Mouse (Mus musculus) gastrocnemius, postnatal 36 days (tissue): Measurements from ENCODE around the gene Ackr2. TPM values are rescaled to one million over a fixed set of nuclear protein-coding genes. Genes with fewer than 3 reads are reported as not detected.

Experiments used
- DNase-seq, 2 experiments: peaks; one replicate each; pipeline ENCODE4 v3.0.0; 2022
- intact Hi-C: fragments of 180-260 bp; cut with DNase I; formaldehyde crosslinking; loops from one replicate; pipeline ENCODE4 v1.15.1; 2025
- total RNA-seq, 2 experiments: library from RNA; stranded (reverse); gene quantifications; 2 replicates each; pipeline ENCODE4 v1.2.3; 2021

Gene Ackr2
- total RNA-seq, 2 experiments from 2014 or later, result 0.71 to 0.89 TPM

DNA sequence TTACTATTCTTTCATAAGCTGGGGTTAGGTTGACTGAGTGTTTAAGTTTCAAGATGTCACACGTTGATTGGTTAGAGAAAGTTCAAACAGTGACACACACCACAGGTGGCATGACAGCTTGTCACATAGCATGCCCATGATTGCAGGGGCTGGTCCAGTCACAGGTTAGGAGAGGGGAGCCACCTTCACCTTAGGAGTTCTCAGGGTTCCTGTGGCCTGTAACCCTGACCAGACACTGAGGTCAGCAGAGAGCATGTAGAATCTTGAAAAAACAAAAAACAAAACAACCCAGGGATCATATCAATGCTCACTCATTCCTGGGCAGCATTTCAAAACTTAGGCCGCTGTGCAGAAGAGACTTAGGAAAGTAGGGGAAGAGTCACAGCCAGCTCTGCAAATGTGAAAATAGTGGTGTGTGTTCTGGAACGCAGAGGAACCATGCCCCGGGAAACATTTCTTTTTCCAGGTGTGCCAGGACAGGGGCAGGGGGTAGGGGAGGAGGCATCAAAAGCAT is 8.2 kb upstream of the Ackr2 start:
- intact Hi-C loops, result no loop called here
- no peak for DNase-seq

DNA sequence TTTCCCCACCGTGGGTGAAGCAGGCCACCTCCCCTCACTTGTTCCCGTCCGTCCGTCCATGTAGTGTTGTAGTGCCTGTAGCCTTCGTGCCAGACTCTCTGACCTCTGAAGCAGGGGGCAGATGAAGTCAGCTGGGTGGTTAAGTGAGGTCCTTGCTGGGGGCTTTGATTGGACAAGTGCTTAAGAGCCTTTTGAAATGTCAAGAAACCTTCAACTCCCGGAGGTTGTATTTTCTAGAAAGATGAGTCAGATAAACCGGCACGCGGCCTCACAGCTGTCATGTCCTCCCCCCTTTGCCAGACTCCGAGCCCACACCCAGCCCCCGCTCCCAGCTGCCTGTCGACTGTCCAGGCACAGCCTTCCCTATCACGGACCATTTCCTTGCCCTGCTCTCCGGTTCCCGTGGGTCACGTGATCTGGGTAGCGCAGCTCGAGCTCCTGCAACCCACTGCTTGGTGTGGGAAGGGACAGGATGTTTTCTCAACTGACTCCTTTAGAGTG is 7.7 kb upstream of the Ackr2 start:
- intact Hi-C loops, result no loop called here
- peak; percentile 70 to 83 for DNase-seq

- DNase-seq, result no peak
- intact Hi-C loops, result no loop called here
Measured at GRCm38 (mm10) chr9:121891301-121891700, 6.9 kb upstream of the Ackr2 start.

DNA sequence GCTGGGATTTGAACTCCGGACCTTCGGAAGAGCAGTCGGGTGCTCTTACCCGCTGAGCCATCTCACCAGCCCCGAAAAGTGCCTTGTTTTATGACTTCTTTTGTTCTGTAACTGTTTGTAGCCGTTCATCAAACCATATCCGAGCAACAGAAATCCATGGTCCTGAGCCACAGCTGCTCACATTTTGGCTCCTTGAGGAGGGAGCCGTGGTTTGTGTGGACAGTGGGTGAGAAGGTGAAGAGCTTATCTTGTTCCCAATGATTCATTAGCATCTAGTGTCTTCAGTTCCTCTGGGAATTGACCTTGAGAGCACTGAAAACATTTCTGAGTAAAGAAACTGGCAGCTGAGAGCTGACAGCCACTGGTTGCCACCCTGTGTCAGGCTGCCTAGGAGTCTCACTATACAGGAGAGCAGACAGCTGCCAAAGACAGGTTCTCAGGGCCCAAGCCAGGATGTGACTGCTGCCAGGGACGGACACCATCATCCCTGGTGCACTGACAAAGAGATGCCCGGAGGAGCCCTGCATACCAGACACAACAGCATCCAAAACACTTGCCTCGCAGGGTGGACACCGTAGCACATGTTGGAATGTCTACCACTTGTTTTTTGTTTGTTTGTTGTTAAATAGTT is 6.0 kb upstream of the Ackr2 start:
- peak in 1 of 2 experiments; percentile 19 for DNase-seq

DNA sequence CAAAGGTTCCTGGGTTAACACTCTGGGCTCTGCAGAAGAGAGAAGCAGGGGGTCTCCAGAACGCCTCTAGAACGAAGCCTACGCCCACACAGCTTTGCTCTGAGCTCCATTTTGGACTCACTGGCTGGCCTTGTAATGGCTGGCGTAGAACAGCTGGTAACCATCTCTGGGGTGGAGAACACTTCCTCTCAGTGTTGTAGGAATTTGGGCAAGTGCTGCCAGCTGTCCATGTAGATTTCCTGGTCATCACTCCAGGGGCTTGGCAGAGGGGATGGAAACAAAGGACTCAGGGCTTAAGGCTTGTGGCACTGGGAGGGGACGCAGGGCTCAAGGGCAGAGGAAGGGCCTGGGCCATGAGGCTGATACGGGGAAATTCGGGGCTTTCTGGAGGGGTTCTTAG is 3.7 kb upstream of the Ackr2 start:
- DNase-seq, result peak in 1 of 2 experiments; percentile 12
- intact Hi-C loops, result no loop called here

More for the DNA sequence above, 6.0 kb upstream of the Ackr2 start:
- intact Hi-C loops, result no loop called here

DNA sequence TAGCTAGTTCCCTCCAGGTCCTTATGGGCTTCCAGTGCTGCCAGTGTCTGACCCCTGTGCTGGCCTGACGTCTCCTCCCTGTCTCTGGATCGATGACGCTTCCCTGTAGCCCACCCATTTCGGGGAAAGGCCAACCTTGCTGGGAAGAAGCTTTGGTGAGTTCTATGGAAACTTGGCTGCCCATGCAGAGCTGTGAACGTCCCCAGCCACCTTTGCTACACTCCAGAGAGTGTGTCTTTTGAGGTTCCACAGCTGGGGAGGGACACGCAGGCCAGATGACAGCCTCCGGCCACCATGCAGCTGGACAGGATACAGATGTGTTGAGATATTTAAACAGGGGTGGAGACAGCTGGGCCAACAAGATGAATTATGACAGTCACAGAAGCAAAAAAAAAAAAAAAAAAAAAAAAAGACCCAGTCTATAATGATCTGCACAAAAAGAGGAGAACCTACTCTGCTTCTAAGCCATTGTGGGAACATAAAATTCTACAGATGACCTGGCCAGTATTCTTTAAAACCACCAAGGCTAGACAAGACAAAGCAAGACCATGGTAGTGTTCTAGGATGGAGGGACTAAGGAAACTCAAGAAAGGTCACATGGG is 2.7 kb upstream of the Ackr2 start:
- peak in 1 of 2 experiments; percentile 13 for DNase-seq
- intact Hi-C loops, result no loop called here

GRCm38 (mm10) chr9:121896820-121897219 is 1.3 kb upstream of the Ackr2 start:
- intact Hi-C loops, result no loop called here
- DNase-seq, result no peak

DNA sequence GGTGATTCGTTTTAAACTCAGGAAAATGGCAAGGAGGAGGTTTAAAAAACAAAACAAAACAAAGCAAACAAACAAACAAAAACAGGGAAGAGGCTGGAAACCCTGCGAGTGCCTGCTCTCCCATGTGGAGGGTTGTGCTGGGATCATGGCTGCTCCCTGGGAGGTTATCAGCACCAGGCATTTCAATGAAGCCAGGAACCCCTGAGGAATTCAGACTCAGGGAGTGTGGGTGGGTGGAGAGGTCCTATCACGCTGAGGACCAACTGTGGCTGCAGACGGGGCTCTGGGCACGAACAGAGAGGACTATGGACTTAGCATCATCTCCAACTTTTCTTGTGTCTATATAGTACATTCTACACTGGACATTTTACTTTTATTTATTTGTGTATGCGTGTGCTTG is 1.2 kb downstream of the Ackr2 start:
- peak in 1 of 2 experiments; percentile 4 for DNase-seq
- intact Hi-C loops, result no loop called here

DNA sequence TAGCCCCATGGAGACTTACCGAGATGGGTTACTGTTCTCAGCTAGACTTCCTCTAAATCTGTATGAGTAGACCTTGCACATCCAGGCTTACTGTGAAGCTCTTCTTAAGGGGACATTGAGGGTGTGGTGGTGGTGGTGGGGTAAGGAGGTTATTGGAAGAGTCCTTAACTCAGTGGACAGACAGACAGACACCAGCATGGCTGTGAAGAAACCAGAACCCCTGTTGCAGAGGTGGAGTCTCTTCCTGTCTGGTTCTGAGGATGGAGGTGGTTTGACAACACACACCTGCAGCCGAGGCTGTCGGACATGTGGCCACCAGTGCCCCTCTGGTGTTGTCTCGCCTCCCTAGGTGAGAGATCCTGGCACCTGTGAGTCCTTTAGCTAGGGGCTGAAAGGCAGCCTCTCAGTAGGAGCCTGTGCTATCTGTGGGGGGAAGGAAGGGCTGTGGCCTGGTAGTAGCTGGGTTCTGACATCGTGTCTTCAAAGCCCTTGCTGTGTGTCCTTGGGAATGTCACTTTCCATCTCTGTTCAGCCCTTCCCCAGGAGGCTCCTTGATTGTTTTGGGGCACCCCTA is 2.2 kb downstream of the Ackr2 start:
- intact Hi-C loops, result no loop called here
- peak in 1 of 2 experiments; percentile 9 for DNase-seq

- peak in 1 of 2 experiments; percentile 14 for DNase-seq
- intact Hi-C loops, result no loop called here
Measured at GRCm38 (mm10) chr9:121901710-121902700, 3.9 kb downstream of the Ackr2 start.

DNA sequence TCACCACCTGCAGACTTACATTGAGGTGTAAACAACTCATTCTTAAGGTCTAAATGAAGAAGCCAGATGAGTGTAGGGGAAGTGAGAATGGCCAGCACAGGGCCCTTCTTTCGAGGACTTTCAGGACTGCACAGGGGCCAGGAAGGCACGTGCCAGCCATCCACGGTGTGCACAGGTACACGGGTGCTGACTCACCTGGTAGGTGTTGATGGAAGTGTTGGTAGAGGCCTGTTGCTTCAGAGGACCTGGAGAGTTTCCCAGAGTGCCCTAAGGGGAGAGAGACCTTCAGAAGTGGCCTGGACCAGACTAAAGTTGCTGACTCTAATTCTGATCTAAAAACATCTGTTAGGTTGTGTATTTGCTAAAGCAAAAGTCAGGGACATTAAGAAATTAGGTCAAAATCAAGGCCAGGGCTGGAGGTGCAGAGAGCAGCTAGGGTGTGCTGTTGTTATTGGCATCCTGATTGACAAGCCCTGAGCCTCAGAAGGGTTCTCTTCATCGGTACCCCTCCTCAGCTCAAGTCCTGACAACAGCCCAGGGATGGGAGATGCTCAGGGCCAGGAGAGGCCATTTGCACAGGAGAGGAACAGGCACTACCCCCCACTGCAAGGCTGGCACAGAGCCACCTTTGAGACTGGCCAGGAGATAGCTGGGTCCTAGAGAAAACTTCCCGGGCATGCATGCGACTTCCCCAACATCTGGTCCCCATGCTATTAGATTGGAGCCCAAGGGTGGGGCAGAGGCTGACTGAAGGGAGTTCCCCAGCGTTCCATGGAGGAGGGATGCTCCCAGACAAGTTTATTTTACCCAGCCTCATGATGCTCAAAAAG is 5.5 kb downstream of the Ackr2 start:
- intact Hi-C loops, result no loop called here
- peak; percentile 48 to 49 for DNase-seq

DNA sequence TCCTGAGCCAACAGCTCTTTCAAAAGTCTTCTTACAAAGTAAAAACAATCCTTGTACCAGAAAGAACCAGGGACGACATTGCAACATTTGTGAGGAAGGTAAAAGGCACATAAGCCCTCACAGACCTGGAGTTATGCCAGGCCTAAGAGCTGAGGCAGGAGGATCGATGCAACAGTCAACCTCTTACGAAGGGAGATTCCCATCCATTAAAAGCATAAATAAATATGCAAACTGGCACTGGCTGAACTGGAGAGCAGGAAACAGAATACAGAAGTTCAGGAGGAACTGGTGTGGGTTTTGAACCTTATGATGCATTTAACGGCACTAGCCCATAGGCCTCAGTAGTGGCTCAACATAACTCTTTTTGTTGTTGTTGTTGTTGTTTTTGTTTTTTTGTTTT is 6.2 kb downstream of the Ackr2 start:
- intact Hi-C loops, result no loop called here
- DNase-seq, result no peak

GRCm38 (mm10) chr9:121904946-121905345 is 6.8 kb downstream of the Ackr2 start:
- DNase-seq, result no peak
- intact Hi-C loops, result no loop called here

GRCm38 (mm10) chr9:121905556-121906185 is 7.5 kb downstream of the Ackr2 start:
- intact Hi-C loops, result no loop called here
- peak in 1 of 2 experiments; percentile 4 for DNase-seq

DNA sequence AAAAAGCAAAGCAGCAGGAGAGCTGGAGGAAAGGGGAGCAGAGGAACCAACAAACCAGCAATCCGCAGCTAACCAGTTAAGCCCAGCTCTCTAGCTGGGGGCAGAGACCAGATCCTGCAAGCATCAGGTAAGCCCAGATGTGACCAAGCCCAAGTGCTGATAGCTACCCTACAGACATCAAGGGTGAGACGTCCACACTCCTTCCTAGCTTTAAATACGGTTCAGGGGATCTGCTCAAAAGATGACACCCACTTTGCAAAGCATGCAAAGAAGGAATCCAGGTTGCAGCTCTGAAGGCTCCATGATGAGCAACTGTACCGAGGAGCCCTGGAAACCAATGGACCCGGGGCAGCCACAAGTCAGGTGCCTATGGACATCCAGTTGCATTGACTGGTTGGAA is 8.3 kb downstream of the Ackr2 start:
- intact Hi-C loops, result no loop called here
- peak in 1 of 2 experiments; percentile 6 for DNase-seq

DNA sequence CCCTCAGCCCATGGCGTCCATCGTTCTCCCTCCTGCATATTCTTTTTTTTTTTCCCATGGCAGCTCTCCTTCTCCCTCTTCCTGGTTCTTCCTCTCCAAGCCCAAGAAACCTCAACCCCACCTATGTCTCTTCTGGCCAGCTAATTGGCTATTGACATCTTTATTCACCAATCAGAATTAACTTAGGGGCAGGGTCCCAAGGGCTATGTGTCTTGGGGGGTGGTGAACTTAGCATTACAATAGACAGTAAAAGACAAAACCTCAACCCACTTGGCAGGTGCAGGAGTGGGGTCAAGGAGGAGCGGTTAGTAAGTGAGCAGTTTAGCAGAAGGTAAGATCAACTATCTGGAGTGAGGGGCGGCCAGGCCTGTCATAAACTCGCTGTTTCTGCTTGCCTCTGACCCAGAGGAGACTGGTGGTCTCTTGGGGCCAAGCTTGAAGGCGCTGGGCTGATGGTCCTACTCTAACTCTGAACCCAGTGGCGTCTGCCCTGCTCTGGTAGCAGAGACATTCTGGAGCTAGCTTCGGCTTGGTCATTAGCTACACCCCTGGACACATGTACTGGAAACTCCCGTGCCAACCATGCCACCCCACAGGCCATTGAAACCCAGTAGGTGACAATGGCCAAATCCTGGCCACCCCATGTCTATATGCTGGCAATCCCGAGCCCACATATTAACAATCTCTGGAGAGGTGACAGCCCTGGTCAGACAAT is 9.4 kb downstream of the Ackr2 start:
- intact Hi-C loops, result no loop called here
- peak in 1 of 2 experiments; percentile 9 for DNase-seq

GRCm38 (mm10) chr9:121908321-121908720 is 10.2 kb downstream of the Ackr2 start:
- intact Hi-C loops, result no loop called here
- DNase-seq, result peak in 1 of 2 experiments; percentile 7

GRCm38 (mm10) chr9:121909635-121910034 is 11.5 kb downstream of the Ackr2 start:
- intact Hi-C loops, result no loop called here
- DNase-seq, result peak in 1 of 2 experiments; percentile 7
